8 mouse cellular contexts compared by ENCODE assay signal in the genomic region with DNA sequence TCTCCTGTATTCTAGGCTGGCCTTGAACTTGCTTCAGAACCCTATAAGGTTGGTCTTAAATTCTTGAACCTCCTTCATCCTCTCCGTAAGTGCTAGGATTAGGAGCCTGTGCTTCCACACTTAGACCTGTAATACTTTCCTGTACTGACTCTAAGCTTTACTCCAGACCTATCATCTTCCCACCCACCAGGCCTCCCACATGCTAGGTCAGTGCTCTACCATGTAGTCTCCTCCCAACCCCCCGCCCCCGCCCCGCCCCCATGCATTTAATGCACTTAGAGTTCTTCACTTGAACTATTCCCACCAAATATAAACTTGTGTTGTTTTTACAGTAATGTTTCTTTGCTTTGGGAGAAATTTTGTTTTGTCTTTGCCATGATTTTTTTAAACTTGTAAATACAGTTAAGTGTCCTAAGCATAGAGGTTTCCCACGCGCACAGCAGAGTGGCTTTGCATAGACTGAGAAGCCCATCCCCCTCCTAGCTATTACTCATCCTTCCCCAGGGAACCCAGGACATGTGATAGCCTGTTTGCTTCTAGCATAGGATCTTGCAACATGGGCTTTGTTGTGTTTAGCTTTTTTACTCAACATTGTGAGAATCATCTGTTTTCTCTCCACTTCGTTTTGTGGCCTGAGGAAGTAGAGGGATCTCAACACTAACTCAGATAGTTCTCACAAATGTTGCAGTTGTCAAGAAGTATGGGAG. TPM values are rescaled to one million over a fixed set of nuclear protein-coding genes. Genes with fewer than 3 reads are reported as not detected.
DNase-seq lines count a peak whose midpoint lies in the region; ATAC-seq and TF ChIP-seq lines count a peak whose summit lies in the region.

No protein-coding gene starts in this region.

- peak overlapping the region; percentile 56 for H3K27ac ChIP-seq in layer of hippocampus, adult 2 months
- peak overlapping the region; percentile 73 for H3K27ac ChIP-seq in gastrocnemius, adult 2 months
- H3K27ac ChIP-seq in kidney, embryonic 14.5 days (ENCODE audit: low read depth, low read length) = no peak overlapping the region
- no peak overlapping the region for H3K27ac ChIP-seq in midbrain, embryonic 10.5 days (replicated peaks)

- H3K4me2 ChIP-seq in kidney, embryonic 14.5 days (replicated peaks; ENCODE audit: low read depth, low read length) = no peak overlapping the region

- peak; percentile 68; the same call in 1 of the 2 replicates for ATAC-seq in kidney, embryonic 14.5 days (ENCODE audit: low FRiP score, low TSS enrichment)

- intact Hi-C loops in gastrocnemius, adult 2 months (cut with DNase I) = no loop called here

- WGBS in kidney, embryonic 14.5 days = 56% methylated on average over 7 of the region's 7 CpGs
- WGBS in midbrain, embryonic 10.5 days = 84% methylated on average over 7 of the region's 7 CpGs

- H3K9me3 ChIP-seq in kidney, embryonic 14.5 days (ENCODE audit: control insufficient read depth, low read length) = no peaks in the 10 kb centered on the region
- no peaks in the 10 kb centered on the region for H3K9me3 ChIP-seq in midbrain, embryonic 10.5 days (replicated peaks)

- H3K4me1 ChIP-seq in kidney, embryonic 14.5 days (ENCODE audit: control insufficient read depth, insufficient read depth, low read length) = peaks cover 45% of the 10 kb centered on the region
- peaks cover 18% of the 10 kb centered on the region for H3K4me1 ChIP-seq in midbrain, embryonic 10.5 days

- no peak overlapping the region for H3K9ac ChIP-seq in kidney, embryonic 14.5 days (ENCODE audit: low read depth, low read length)

- no peaks in the 10 kb centered on the region for H3K27me3 ChIP-seq in kidney, embryonic 14.5 days (ENCODE audit: control insufficient read depth, insufficient read depth, low read length)
- H3K27me3 ChIP-seq in midbrain, embryonic 10.5 days (ENCODE audit: low read depth, poor library complexity, severe bottlenecking) = no peaks in the 10 kb centered on the region

- DNase-seq in layer of hippocampus, adult 2 months (ENCODE audit: low spot score in 2 of 2) = no peak
- DNase-seq in layer of hippocampus, postnatal 25 days (ENCODE audit: extremely low spot score in 1 of 2, low spot score in 1 of 2) = no peak
- DNase-seq in NIH3T3 (ENCODE audit: low read depth) = peak; percentile 95
- peak; percentile 66 for DNase-seq in gastrocnemius, adult 2 months
- peak; percentile 46 for DNase-seq in mesoderm, embryonic 11.5 days (ENCODE audit: low read depth, low spot score)
- no peak for DNase-seq in midbrain, embryonic 10.5 days (ENCODE audit: low spot score)
- no peak for DNase-seq in cerebellum, adult 8-10 months

- no peaks in the 10 kb centered on the region for H3K36me3 ChIP-seq in kidney, embryonic 14.5 days (ENCODE audit: control insufficient read depth, insufficient read depth, low read length)
- peaks cover 6% of the 10 kb centered on the region; the same call in 1 of the 2 replicates for H3K36me3 ChIP-seq in midbrain, embryonic 10.5 days

- TF ChIP-seq CTCF in layer of hippocampus, adult 2 months (conservative IDR thresholded peaks at IDR 0.05) = no peak
- TF ChIP-seq CTCF in gastrocnemius, adult 2 months (IDR thresholded peaks at IDR 0.05) = no peak

- no peak overlapping the region for H3K4me3 ChIP-seq in layer of hippocampus, adult 2 months
- peak overlapping the region; percentile 29 for H3K4me3 ChIP-seq in gastrocnemius, adult 2 months
- no peak overlapping the region for H3K4me3 ChIP-seq in kidney, embryonic 14.5 days (ENCODE audit: low read length)
- no peak overlapping the region for H3K4me3 ChIP-seq in midbrain, embryonic 10.5 days

RNA-seq across cellular contexts. Expression of a gene that starts 6.8 kb away (rescaled TPM):
- 10 to 100 TPM; 45.3 to 45.7 TPM for total RNA-seq in layer of hippocampus, adult 2 months (2021)
- total RNA-seq in layer of hippocampus, postnatal 25 days (2021) = 10 to 100 TPM; 40.4 to 43.1 TPM
- 10 to 100 TPM; 15.7 to 18.1 TPM for total RNA-seq in gastrocnemius, adult 2 months (2021)
- polyA plus RNA-seq in kidney, embryonic 14.5 days (2014; fragmentation: Nextera tagmentation; extraction: Ambion mirVana) = 37.4 and 70.8 TPM in 2 replicates
- polyA plus RNA-seq in midbrain, embryonic 10.5 days (2016; fragmentation: Nextera tagmentation; extraction: Ambion mirVana) = 53.3 and 54.6 TPM in 2 replicates

RNA-seq across cellular contexts. Expression of a gene that starts 55.8 kb away (rescaled TPM):
- total RNA-seq in layer of hippocampus, adult 2 months (2021) = 100 to 1,000 TPM; 129 to 130 TPM
- total RNA-seq in layer of hippocampus, postnatal 25 days (2021) = 100 to 1,000 TPM; 116 to 123 TPM
- total RNA-seq in gastrocnemius, adult 2 months (2021) = 10 to 100 TPM; 20.9 to 22.0 TPM
- 18.8 and 44.4 TPM in 2 replicates for polyA plus RNA-seq in kidney, embryonic 14.5 days (2014; fragmentation: Nextera tagmentation; extraction: Ambion mirVana)
- 47.2 and 58.8 TPM in 2 replicates for polyA plus RNA-seq in midbrain, embryonic 10.5 days (2016; fragmentation: Nextera tagmentation; extraction: Ambion mirVana)

Comparison
In these comparisons a context has a peak if more than half of its experiments do, and no peak if none do; other contexts are left out.
1. DNase-seq: peak in NIH3T3 (single experiment), gastrocnemius, adult 2 months (single experiment) and mesoderm, embryonic 11.5 days (single experiment); none in layer of hippocampus, adult 2 months (0 of 2), layer of hippocampus, postnatal 25 days (0 of 2), midbrain, embryonic 10.5 days (single experiment) and cerebellum, adult 8-10 months (single experiment).
2. H3K27ac ChIP-seq: peak in layer of hippocampus, adult 2 months (single experiment) and gastrocnemius, adult 2 months (single experiment); none in kidney, embryonic 14.5 days (single experiment) and midbrain, embryonic 10.5 days (single experiment).
3. RNA of a gene that starts 55.8 kb away (total RNA-seq): 129 to 130 TPM in layer of hippocampus, adult 2 months and 116 to 123 TPM in layer of hippocampus, postnatal 25 days; 20.9 to 22.0 TPM in gastrocnemius, adult 2 months; every median in the first group is over 4 times any median in the second.